Mouse (Mus musculus) central nervous system, embryonic 18 days (tissue): ENCODE data around the gene Rag2. TPM values are rescaled to one million over a fixed set of nuclear protein-coding genes. Genes with fewer than 3 reads are reported as not detected.

ENCODE experiments used
- polyA plus RNA-seq: library from polyadenylated mRNA; depleted of rRNA; stranded (reverse); fragments of >200 nt; gene quantifications from 2 replicates; pipeline ENCODE4 v1.2.3, GENCODE M21; 2012; rRNA removed

The Rag2 gene
- polyA plus RNA-seq = not detected in 2 replicates

DNA sequence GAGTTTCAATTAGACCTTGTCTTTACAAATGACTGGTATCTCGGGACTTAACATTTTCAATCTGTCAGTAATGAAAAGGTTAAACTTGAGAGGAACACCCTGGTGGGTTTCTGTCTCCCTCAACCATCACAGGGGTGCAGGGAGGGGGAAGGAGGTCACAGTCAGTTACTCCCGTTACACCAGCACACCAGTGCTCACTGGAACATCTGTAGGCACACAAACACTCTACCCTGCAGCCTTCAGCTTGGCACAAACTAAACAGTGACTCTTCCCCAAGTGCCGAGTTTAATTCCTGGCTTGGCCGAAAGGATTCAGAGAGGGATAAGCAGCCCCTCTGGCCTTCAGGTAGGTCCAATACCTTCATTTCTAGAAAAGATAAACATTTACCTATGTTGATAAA is at the start of gene Rag2:
Gene Rag2 (plus strand): TSS at position 193 of the 400 bp plus-strand sequence.

DNA sequence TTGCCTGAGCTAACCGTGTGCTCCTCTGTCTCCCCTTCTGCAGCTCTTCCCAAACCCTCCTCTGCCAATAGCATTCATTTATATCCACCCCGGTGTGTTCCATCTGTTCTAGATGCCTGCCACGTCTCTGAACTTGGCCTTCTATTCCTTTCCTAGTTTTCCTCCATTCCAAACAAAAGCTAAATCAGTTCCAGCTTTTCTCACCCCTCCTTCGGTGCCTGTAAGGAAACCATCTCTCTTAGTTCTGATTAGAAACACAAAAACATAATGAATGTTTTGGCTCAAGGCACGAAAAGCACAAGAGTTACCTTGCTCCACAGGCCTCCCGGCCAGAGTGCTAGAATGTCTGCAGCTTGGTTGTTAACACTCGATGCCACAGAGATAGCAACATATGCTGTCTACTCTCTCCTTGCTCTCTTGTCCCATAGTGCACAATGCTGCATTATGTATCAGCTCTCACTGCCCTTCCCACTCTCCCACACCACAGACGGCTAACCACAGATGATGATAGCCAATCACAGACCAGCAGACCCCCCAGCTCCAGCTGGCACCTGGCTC is 24.7 kb downstream of the Rag2 start, which contains the start of the genes Rag1 and B230118H07Rik:
Gene Rag1 (minus strand): TSS at position 388 of the 558 bp plus-strand sequence.
Gene B230118H07Rik (minus strand): TSS at position 419 of the 558 bp plus-strand sequence.

DNA sequence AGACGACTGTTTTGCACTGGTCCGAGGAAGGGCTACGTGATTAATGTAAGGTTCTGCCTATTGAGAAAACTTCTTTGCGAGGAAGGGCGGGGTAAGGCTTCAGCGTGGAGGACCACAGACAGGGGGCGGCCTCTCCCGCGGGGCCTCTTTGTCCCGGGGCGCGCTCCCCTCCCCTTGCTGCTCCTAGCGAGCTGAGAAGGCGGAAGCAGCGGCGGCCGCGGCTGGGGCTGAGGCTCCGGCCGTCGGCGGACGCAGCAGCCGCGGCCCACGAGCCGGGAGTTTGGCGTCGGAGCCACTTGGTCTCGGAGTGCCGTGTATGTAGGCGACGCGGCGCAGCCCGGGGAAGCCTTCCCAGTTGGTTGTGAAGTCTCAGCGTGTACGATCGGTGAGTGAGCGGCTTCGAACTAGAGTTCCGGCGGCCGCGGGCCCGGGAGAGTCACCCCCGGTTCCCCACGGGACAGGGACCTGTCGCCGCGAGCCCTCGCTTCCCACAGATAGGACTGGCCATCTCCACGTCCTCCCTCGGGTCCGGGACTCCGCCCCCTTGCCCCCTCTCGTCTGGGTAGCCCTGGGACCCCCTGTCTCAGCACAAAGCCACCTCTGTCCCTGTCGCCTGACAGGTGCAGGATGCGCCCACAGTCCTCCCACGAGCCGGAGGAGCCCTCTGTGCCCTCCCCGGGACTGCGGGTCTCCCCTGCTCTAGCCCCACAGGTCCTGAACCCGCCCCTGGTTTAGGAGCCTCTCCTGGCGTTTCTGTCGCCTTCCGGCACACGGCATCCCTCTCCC is 53.9 kb downstream of the Rag2 start, which contains the start of gene Traf6:
Gene Traf6 (plus strand): TSS at position 194 of the 786 bp plus-strand sequence.

Other genes starting within 250 kb of the Rag2 start
- gene Rag1, start 24.8 kb downstream of the Rag2 start, polyA plus RNA-seq = 0.10 and 0.13 TPM in 2 replicates
- 20.9 and 25.0 TPM in 2 replicates for gene B230118H07Rik, start 24.8 kb downstream of the Rag2 start, polyA plus RNA-seq
- 11.8 and 12.6 TPM in 2 replicates for gene Traf6, start 53.7 kb downstream of the Rag2 start, polyA plus RNA-seq